Mouse (Mus musculus) MEL (cell line): ENCODE measurements around the gene Ksr1. TPM values are rescaled to one million over a fixed set of nuclear protein-coding genes. Genes with fewer than 3 reads are reported as not detected.

Experiments used
- DNase-seq: peaks from one replicate; pipeline ENCODE4 v3.0.0; 2011; ENCODE audit warnings: low read depth, low spot score
- H3K27ac ChIP-seq: 2 replicates; pipeline ENCODE4 v1.5.1; 2012; ENCODE audit warnings: low read depth, mild to moderate bottlenecking, control low read depth, low read length, moderate library complexity; ENCODE audit not compliant: control insufficient read depth
- H3K27me3 ChIP-seq, 2 experiments: fragments of 150-350 bp in 1 of 2; sonication (generic) in 1 of 2; 2 replicates each; pipeline ENCODE4 v1.6.1; 2012; ENCODE audit warnings: low read length in 2 of 2, mild to moderate bottlenecking in 2 of 2, improper control_type of control experiment in 1 of 2, moderate library complexity in 1 of 2; ENCODE audit not compliant: insufficient read depth in 2 of 2, control insufficient read depth in 1 of 2
- H3K36me3 ChIP-seq, 2 experiments: 2 replicates each; pipeline ENCODE4 v1.6.1; 2012 to 2014; ENCODE audit warnings: low read length in 2 of 2, improper control_type of control experiment in 1 of 2, inconsistent platforms in 1 of 2, mild to moderate bottlenecking in 1 of 2; ENCODE audit not compliant: insufficient read depth in 2 of 2, control insufficient read depth in 1 of 2
- H3K4me1 ChIP-seq, 2 experiments: fragments of 150-350 bp in 1 of 2; sonication (generic) in 1 of 2; 2 replicates each; pipeline ENCODE4 v1.6.1; 2012; ENCODE audit warnings: low read length in 2 of 2, improper control_type of control experiment in 1 of 2, mild to moderate bottlenecking in 1 of 2; ENCODE audit not compliant: insufficient read depth in 2 of 2, control insufficient read depth in 1 of 2
- H3K4me3 ChIP-seq, 2 experiments: fragments of 150-350 bp in 1 of 2; sonication (generic) in 1 of 2; 2 replicates each; pipeline ENCODE4 v1.5.1; 2012; ENCODE audit warnings: low read depth in 2 of 2, low read length in 2 of 2, mild to moderate bottlenecking in 2 of 2, moderate library complexity in 2 of 2, control low read depth in 1 of 2, improper control_type of control experiment in 1 of 2; ENCODE audit not compliant: control insufficient read depth in 1 of 2, insufficient read depth in 1 of 2
- H3K79me2 ChIP-seq: 2 replicates; pipeline ENCODE4 v1.6.1; 2012; ENCODE audit warnings: mild to moderate bottlenecking, low read length, moderate library complexity; ENCODE audit not compliant: control insufficient read depth, poor library complexity, insufficient read depth
- H3K9ac ChIP-seq: 2 replicates; pipeline ENCODE4 v1.6.1; 2012; ENCODE audit warnings: low read depth, mild to moderate bottlenecking, control low read depth, low read length, moderate library complexity; ENCODE audit not compliant: control insufficient read depth, poor library complexity, severe bottlenecking
- H3K9me3 ChIP-seq: fragments of 150-350 bp; sonication (generic); replicated peaks from 2 replicates; pipeline ENCODE4 v1.6.1; 2012; ENCODE audit warnings: mild to moderate bottlenecking, low read length, improper control_type of control experiment, moderate library complexity; ENCODE audit not compliant: insufficient read depth
- BHLHE40 ChIP-seq: IDR thresholded peaks from 2 replicates; pipeline ENCODE4 v1.6.1; 2012; ENCODE audit warnings: low read depth, mild to moderate bottlenecking, inconsistent platforms, low read length, improper control_type of control experiment, borderline replicate concordance
- CTCF ChIP-seq, 3 experiments: IDR thresholded peaks in 2 of 3; conservative IDR thresholded peaks in 1 of 3; 2 replicates each; pipeline ENCODE4 v1.5.1; 2011 to 2012; ENCODE audit warnings: low read length in 3 of 3, low read depth in 2 of 3, mild to moderate bottlenecking in 2 of 3, improper control_type of control experiment in 1 of 3, inconsistent platforms in 1 of 3, mixed read lengths in 1 of 3, moderate library complexity in 1 of 3; ENCODE audit not compliant: control insufficient read depth in 1 of 3, insufficient read depth in 1 of 3, poor library complexity in 1 of 3, severe bottlenecking in 1 of 3
- EP300 ChIP-seq, 2 experiments: IDR thresholded peaks; 2 replicates each; pipeline ENCODE4 v1.6.1; 2011; ENCODE audit warnings: improper control_type of control experiment in 2 of 2, low read length in 2 of 2, low read depth in 1 of 2, mild to moderate bottlenecking in 1 of 2
- GABPA ChIP-seq: IDR thresholded peaks from 2 replicates; pipeline ENCODE4 v1.6.1; 2012; ENCODE audit warnings: low read depth, mild to moderate bottlenecking, inconsistent platforms, low read length, improper control_type of control experiment, moderate library complexity
- GATA1 ChIP-seq: IDR thresholded peaks from 2 replicates; pipeline ENCODE4 v1.6.1; 2011; ENCODE audit warnings: low read depth, low read length, improper control_type of control experiment
- KAT2A ChIP-seq: conservative IDR thresholded peaks from 2 replicates; pipeline ENCODE4 v1.6.1; 2012; ENCODE audit warnings: low read depth, low read length, improper control_type of control experiment, inconsistent platforms
- MAX ChIP-seq: IDR thresholded peaks from 2 replicates; pipeline ENCODE4 v1.6.1; 2011; ENCODE audit warnings: low read length, improper control_type of control experiment
- MAZ ChIP-seq: IDR thresholded peaks from 2 replicates; pipeline ENCODE4 v1.6.1; 2012; ENCODE audit warnings: low read depth, mild to moderate bottlenecking, inconsistent platforms, low read length, improper control_type of control experiment
- MEF2A ChIP-seq: IDR thresholded peaks from 2 replicates; pipeline ENCODE4 v1.6.1; 2014; ENCODE audit warnings: low read depth, mild to moderate bottlenecking, inconsistent platforms, low read length, improper control_type of control experiment; ENCODE audit not compliant: poor library complexity, insufficient replicate concordance, severe bottlenecking; ENCODE audit errors: extremely low read depth
- MXI1 ChIP-seq: IDR thresholded peaks from 2 replicates; pipeline ENCODE4 v1.6.1; 2011; ENCODE audit warnings: mild to moderate bottlenecking, low read depth, low read length, improper control_type of control experiment
- NRF1 ChIP-seq: IDR thresholded peaks from 2 replicates; pipeline ENCODE4 v1.6.1; 2014; ENCODE audit warnings: low read depth, mild to moderate bottlenecking, inconsistent platforms, low read length, improper control_type of control experiment, moderate library complexity; ENCODE audit not compliant: poor library complexity, insufficient read depth, severe bottlenecking
- POLR2A ChIP-seq, 2 experiments: IDR thresholded peaks; 2 replicates each; pipeline ENCODE4 v1.6.1; 2011 to 2012; ENCODE audit warnings: low read length in 2 of 2, mild to moderate bottlenecking in 2 of 2, control low read depth in 1 of 2, improper control_type of control experiment in 1 of 2, low read depth in 1 of 2, moderate library complexity in 1 of 2; ENCODE audit not compliant: control insufficient read depth in 1 of 2, insufficient read depth in 1 of 2, poor library complexity in 1 of 2
- POLR2AphosphoS2 ChIP-seq: IDR thresholded peaks from 2 replicates; pipeline ENCODE4 v1.6.1; 2011; ENCODE audit warnings: low read length, improper control_type of control experiment
- RCOR1 ChIP-seq: IDR thresholded peaks from 2 replicates; pipeline ENCODE4 v1.6.1; 2012; ENCODE audit warnings: low read depth, mild to moderate bottlenecking, inconsistent platforms, low read length, improper control_type of control experiment
- TAL1 ChIP-seq: IDR thresholded peaks from 2 replicates; pipeline ENCODE4 v1.6.1; 2012; ENCODE audit warnings: mild to moderate bottlenecking, inconsistent platforms, low read length, moderate library complexity, mixed read lengths
- TBP ChIP-seq: IDR thresholded peaks from 2 replicates; pipeline ENCODE4 v1.8.0; 2011; ENCODE audit warnings: low read depth, low read length, improper control_type of control experiment
- TCF12 ChIP-seq: IDR thresholded peaks from 2 replicates; pipeline ENCODE4 v1.6.1; 2014; ENCODE audit warnings: low read depth, mild to moderate bottlenecking, inconsistent platforms, low read length, improper control_type of control experiment, moderate library complexity
- UBTF ChIP-seq: IDR thresholded peaks from 2 replicates; pipeline ENCODE4 v1.6.1; 2012; ENCODE audit warnings: low read depth, mild to moderate bottlenecking, inconsistent platforms, low read length, improper control_type of control experiment, moderate library complexity, borderline replicate concordance; ENCODE audit not compliant: insufficient read depth
- USF1 ChIP-seq: IDR thresholded peaks from 2 replicates; pipeline ENCODE4 v1.6.1; 2014; ENCODE audit warnings: low read depth, mild to moderate bottlenecking, inconsistent platforms, low read length, improper control_type of control experiment, moderate library complexity
- USF2 ChIP-seq, 2 experiments: IDR thresholded peaks; 2 replicates each; pipeline ENCODE4 v1.6.1; 2011 to 2012; ENCODE audit warnings: improper control_type of control experiment in 2 of 2, low read length in 2 of 2, borderline replicate concordance in 1 of 2, inconsistent platforms in 1 of 2, low read depth in 1 of 2, mild to moderate bottlenecking in 1 of 2; ENCODE audit not compliant: insufficient read depth in 1 of 2
- ZC3H11A ChIP-seq: IDR thresholded peaks from 2 replicates; pipeline ENCODE4 v1.6.1; 2012; ENCODE audit warnings: low read depth, mild to moderate bottlenecking, inconsistent platforms, low read length, improper control_type of control experiment
- ZKSCAN1 ChIP-seq: IDR thresholded peaks from 2 replicates; pipeline ENCODE4 v1.6.1; 2012; ENCODE audit warnings: low read depth, mild to moderate bottlenecking, inconsistent platforms, low read length, improper control_type of control experiment, moderate library complexity
- ZMIZ1 ChIP-seq: IDR thresholded peaks from 2 replicates; pipeline ENCODE4 v1.6.1; 2012; ENCODE audit warnings: low read depth, mild to moderate bottlenecking, inconsistent platforms, low read length, improper control_type of control experiment, moderate library complexity
- polyA plus RNA-seq, 2 experiments: library from polyadenylated mRNA; stranded (reverse) in 1 of 2; unstranded in 1 of 2; fragments of >175 nt in 1 of 2; fragments of >200 nt in 1 of 2; gene quantifications; 2 replicates each; pipeline versions ENCODE4 v1.2.1 to v1.2.4; 2012; ENCODE audit warnings: low replicate concordance in 2 of 2, low read depth in 1 of 2; ENCODE audit not compliant: insufficient read length in 2 of 2, insufficient read depth in 1 of 2, missing spikeins in 1 of 2
- total RNA-seq: library from RNA; depleted of rRNA; stranded (reverse); fragments of 300-350 nt; gene quantifications from 2 replicates; pipeline ENCODE4 v1.2.3, GENCODE M21; 2012

The Ksr1 gene
- total and polyA plus RNA-seq, 3 experiments = 9.7 to 18.4 TPM; not detected in 1

DNA sequence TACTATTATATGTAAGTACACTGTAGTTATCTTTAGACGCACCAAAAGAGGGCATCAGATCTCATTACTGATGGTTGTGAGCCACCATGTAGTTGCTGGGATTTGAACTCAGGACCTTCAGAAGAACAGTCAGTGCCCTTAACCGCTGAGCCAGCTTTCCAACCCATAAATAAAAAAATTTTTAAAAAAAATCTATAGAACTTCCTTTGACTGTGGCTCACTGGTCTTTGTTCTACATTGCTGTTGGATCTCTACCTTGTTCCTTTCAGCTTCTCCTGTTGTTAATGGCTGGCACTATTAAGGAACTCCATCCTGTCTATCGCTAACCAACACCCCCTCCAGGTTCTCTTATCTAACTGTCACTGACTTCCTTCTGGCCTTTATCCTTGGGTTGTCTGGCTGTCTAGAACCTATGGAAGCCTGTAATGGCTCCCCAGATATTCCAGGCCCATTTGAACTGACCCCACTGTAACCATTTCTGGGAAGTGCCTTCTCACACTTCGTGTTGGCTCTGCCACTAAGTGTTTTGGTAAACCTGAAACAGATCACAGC is 166.0 kb downstream of the Ksr1 start (continued):
- TF ChIP-seq POLR2A (IDR thresholded peaks at IDR 0.05; ENCODE audit: control insufficient read depth in 1 of 2, insufficient read depth in 1 of 2, low read depth in 1 of 2, low read length in 2 of 2, poor library complexity in 1 of 2) (peak in 1 of 2 experiments; percentile 38; a peak in 2 of 4 replicates), KAT2A (peak; percentile 26; the same call in 1 of the 2 replicates), GATA1 (peak; percentile 99), TCF12 (peak; percentile 99), ZC3H11A (no peak), TAL1 (peak; percentile 94)

DNA sequence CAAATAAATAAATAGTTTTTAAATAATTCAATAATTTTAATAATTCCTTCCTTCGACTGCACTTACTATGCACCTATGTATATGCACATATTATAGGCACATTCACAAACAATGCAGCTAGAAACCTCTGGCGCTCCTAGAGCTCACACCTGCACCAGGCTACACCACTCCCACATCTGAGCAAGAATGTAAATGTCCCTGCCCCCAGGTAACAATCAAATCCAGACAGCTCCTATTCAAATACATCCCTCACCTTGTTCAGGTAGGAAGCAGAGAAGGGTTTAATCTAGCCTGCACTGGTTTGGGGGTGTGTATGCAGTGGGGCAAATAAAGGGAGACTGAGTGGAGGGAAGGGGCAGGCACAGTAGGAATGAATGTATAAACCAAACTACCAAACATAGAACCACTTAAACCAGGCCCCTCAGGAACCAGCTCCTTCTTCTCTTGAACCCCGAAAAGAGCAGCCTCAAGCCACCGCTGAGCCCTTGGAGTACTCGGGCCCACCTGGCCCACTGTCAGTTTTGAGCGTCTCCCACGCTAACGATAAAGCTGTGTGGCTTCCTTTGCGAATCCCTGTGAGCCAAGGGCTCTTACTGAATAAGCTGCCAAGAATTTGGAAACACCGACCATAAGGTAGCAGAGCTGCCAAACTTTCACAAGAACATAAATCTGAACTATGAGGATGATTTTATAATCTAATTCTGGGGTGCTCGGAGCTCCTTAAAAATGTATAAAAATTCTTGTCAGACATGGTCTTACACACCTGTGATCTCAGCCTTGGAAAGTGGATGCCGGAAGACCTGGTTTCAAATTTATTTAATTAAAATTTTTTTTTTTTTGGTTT is 167.8 kb downstream of the Ksr1 start:
- no peak for TF ChIP-seq ZMIZ1
- TF ChIP-seq USF2 (IDR thresholded peaks at IDR 0.05; ENCODE audit: borderline replicate concordance in 1 of 2, insufficient read depth in 1 of 2, low read depth in 1 of 2, low read length in 2 of 2) = no peak
- TF ChIP-seq POLR2A (IDR thresholded peaks at IDR 0.05; ENCODE audit: control insufficient read depth in 1 of 2, insufficient read depth in 1 of 2, low read depth in 1 of 2, low read length in 2 of 2, poor library complexity in 1 of 2) = no peak
- no peak for TF ChIP-seq BHLHE40
- TF ChIP-seq POLR2AphosphoS2 = peak; percentile 39; the same call in 1 of the 2 replicates
- no peak for TF ChIP-seq RCOR1
- no peak for TF ChIP-seq EP300 (IDR thresholded peaks at IDR 0.05; ENCODE audit: low read depth in 1 of 2, low read length in 2 of 2)
- Histone ChIP-seq H3K79me2 (peaks cover 36% of the 10 kb centered on the region), H3K27ac (no peak overlapping the region), H3K4me1 (peaks cover 27 to 28% of the 10 kb centered on the region in 2 experiments), H3K27me3 (no peaks in the 10 kb centered on the region), H3K4me3 (no peak overlapping the region), H3K9ac (no peak overlapping the region), H3K36me3 (peaks cover 28 to 32% of the 10 kb centered on the region in 2 experiments), H3K9me3 (no peaks in the 10 kb centered on the region)
- DNase-seq = no peak

- Histone ChIP-seq H3K4me3 (no peak overlapping the region), H3K27ac (no peak overlapping the region), H3K79me2 (peaks cover 21% of the 10 kb centered on the region), H3K9me3 (no peaks in the 10 kb centered on the region), H3K4me1 (peaks cover 15 to 20% of the 10 kb centered on the region in 2 experiments), H3K36me3 (peaks cover 27 to 40% of the 10 kb centered on the region in 2 experiments), H3K9ac (no peak overlapping the region), H3K27me3 (no peaks in the 10 kb centered on the region)
- no peak for DNase-seq
- TF ChIP-seq GATA1 (no peak), MAZ (no peak), RCOR1 (no peak), GABPA (no peak), TBP (no peak), KAT2A (no peak), MEF2A (no peak), ZKSCAN1 (no peak), ZMIZ1 (no peak), USF1 (no peak), MXI1 (no peak), MAX (no peak), USF2 (IDR thresholded peaks at IDR 0.05; ENCODE audit: borderline replicate concordance in 1 of 2, insufficient read depth in 1 of 2, low read depth in 1 of 2, low read length in 2 of 2) (no peak), NRF1 (no peak), CTCF (IDR thresholded peaks at IDR 0.05 in 2 of 3, conservative IDR thresholded peaks at IDR 0.05 in 1 of 3; ENCODE audit: control insufficient read depth in 1 of 3, insufficient read depth in 1 of 3, low read depth in 2 of 3, low read length in 3 of 3, poor library complexity in 1 of 3, severe bottlenecking in 1 of 3) (no peak), UBTF (no peak), TAL1 (no peak)
Observed at GRCm38 (mm10) chr11:78976731-78977510, 169.3 kb downstream of the Ksr1 start.
